Mouse (Mus musculus) frontal cortex, postnatal 14 days (tissue): ENCODE data around the gene Larp1.

ENCODE experiments used
- DNase-seq, 2 experiments: peaks; one replicate each; pipeline ENCODE4 v3.0.0; 2022; ENCODE audit warnings: low spot score in 2 of 2

Gene Larp1

DNA sequence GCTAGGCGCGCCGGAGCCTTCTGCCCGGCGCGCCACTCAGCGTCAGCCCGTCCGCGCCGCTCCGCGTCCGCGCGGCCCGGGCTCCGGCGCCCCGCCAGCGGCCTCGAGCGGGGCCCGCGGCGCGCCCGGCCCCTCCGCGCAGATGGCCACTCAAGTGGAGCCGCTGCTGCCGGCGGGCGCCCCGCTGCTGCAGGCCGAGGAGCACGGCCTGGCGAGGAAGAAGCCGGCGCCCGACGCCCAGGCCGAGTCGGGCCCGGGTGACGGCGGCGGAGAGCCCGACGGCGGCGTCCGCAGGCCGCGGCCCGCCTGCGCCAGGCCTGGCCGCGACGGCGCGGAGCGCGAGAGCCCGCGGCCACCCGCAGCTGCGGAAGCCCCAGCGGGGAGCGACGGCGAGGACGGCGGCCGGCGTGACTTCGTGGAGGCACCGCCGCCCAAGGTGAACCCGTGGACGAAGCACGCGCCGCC is at the start of gene Larp1:
Larp1 (plus strand) TSS at position 14 of the 465 bp plus-strand sequence.
- DNase-seq: no peak

DNA sequence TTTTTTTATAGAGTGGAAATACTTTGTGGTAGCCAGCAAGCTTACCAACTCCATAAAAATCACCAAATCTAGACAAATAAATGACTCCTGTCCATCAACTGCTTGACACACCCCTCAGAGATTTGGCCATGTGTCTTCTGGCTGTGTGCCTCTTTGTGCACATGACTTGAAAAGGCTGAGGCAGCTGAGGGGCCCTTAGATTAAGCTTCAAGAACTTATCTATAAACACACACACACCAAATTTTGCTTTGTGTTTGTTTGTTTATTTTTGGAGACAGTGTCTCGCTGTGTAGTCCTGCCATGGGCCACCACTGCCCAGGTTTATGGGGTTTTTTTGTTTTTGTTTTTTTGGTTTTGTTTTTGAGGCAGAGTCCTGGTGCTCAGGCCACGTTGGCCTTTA is 48.9 kb upstream of the Larp1 start:
- no peak for DNase-seq

DNA sequence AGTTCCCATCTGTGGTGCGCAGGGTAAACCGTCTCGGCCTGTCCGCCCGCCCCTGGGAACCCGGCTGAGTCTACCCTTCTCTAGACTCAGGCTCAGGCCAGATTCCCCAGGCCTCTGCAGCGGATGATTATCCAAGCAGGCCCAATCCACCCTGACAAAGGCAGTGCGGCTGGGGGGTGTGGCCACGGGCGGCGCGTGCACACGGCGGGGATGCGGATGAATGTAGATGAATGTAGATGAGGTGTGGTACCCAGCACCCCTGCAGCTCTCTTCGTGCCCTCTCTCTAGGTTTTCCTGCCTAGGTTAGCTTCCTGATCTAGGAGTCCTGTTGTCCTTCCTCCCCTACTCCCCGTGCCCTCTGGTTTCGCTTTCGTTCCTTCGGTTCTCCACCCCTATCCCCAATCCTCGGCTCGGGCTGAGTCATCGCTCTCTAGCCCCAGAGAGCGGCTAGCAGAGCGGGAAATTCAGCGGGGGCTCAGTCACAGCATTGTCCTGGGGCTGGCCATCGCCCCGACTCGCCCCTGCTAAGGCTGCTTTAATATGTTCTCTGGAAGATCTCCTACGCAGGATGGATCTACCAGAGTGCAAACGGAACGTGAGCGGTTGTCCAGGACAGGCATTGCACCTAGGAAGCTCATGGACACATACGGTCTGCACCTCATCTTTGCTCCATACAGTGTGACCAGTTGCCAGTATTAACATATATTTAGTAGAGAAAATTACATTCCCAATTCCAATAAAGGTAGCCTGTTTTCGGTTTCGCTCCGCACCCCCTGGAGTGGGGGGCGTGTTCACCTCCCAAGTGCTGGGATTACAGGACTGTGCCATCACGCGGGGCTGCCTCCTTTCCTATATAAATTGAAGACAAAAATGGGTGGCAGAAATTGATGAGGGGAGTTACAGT is 46.2 kb upstream of the Larp1 start:
- peak; percentile 61 to 75 for DNase-seq

DNA sequence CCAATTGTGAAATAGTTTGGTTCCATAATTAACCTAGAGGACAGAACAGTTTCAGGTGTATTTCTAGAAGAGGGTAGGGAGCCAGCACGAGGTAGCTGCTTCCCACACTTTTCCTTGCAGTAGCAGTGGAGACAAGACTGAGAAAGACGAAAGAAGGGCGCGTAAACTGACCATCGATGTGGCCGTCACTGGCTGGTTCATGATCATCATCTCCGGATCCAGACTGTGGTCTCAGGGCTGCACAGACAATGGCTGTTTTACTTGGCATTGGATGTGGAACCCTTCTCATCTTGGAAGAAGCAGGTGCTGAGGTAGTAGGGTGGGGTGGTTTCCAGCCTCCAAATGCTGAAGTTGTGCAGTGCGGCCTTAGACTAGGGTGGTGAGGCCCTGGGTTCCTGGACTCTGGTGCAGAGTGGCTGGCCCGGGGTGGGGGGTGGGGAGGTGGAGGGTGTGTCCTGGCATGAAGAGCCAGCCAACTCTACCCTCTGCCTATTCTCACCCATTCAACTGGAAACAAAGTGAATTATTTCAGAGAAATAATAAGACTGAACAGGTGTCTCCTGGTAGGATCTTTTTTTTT is 45.5 kb upstream of the Larp1 start:
- no peak for DNase-seq

DNA sequence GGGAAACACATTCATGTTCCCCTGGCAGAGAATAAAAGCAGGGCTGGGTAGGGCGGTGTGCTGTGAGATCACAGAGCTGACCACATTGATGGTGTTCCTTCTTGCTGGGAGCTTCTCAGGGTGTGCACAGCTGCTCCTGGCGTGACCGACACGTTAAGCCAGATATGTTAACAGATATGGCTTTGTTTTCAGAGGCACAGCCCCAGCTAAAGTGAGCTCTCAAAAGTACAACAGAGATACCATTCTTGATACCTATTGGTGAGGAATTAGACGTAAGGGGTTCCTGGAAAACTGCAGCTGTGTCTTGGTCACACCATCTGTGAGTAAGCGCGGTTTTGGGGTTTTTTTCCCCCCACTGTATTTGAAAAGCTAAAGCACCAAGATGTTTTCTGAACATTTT is 42.2 kb upstream of the Larp1 start:
- DNase-seq: no peak

DNA sequence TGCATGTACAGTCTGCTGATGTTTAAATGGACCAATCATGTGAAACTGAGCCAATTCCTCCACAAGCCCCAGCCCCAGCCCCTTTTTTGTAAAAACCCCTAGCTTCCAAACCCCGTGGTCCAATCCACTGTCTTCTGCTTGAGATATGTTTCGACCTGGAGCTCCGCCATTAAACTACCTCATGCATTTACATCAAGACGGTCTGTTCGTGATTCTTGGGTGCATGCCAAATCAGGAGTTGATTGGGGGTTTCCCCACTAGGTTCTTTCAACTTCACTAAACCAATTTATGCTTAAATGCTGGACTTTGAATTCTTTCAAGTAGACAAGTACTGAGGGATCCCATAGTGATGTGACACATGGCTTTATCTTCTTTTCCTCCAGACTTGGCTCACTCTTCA is 40.6 kb upstream of the Larp1 start:
- DNase-seq: no peak

DNA sequence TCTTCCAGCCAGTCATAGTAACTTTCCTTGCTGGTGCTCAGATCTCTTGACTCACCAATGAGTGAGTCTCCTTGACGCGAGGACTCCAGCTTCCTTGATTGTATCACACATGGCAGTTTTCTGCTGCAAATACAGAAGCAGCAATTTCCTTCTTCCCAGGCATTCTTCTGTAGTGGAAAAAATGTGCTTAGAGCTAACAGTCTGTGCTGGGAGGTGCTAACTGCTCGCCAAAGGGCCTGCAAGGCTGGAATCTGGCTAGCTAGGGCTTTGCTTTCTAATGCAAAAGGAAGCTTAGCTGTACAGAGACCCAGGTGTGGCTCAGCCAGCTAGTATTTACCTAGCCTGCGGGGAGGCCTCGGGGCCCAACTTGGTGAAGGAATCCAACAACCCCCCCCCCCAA is 38.3 kb upstream of the Larp1 start:
- DNase-seq: no peak

DNA sequence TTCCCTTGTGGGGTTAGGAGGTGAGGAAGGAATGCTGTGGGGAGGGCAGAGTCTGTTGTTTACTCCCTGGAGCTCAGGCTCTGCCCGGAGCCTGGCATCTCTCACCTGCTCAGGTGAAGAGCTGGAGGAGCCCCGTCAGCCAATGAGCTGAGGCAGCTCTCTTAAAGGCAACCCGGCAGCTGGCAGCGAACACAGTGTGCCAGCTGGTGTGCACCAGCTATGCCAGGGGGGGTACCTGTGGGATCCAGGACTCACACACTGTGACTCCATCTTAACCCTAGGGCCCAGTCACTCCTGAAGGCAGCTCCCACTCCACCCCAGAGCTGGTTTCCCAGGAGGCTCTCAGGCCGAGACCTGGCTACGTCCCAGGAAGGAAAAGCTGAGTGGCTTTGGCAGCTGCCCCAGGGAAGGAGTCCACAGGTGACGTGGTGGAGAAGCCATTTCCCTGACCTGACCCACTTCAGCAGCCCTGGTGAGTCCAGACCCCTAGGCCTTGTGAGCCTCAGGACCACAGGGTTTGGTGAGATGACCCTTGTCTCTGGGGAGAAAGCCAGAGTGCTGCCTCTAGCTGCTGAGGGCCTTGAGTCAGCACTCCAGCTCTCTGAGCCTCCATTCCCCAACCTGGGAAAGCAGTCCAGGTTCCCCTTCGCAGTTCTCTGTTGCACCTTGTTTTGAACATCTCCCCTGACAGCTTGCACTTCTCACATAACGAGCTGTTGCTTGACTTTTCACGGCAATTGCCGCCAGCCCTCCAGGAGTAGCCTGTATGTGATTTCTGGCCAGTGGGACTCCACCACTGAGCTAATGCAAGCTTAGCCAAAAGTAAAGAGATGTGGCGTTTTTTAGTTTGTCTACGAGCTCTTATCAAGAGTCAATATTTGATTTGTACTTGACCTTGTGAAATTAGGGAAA is 35.6 kb upstream of the Larp1 start:
- DNase-seq: no peak

DNA sequence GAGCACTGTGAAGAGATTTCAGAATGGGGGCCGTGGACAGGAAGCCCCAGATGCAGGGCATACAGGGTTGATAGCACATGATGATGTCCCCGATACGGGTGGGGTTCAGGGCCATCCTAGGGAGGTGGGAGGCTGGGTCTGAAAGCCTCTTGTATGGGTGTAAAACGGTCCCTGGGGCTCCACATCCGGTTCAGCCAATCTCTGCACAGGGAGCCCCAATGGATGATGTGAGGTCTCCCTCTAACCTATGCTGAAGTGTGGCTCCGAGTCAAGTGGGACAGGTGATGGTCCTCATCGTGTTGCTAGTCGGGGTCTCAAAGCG is 35.0 kb upstream of the Larp1 start:
- DNase-seq: no peak

DNA sequence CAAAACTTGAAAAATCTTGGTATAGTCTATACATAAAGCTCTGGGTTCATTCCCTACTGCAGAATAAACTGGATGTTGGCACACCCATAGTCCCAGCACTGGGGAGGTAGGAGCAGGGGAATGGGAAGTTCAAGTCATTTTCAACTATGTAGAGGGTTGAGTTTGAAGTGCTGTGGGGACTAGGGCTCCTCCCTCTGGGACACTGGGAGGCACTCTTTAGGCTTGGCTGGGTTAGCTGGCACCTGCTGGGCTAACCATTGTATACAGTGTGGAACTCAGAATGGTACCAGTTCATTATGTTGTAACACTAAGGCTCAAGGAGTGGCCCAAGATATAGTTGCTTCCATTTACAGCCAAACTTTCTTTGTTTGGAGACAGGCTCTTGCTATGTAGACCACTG is 33.0 kb upstream of the Larp1 start:
- DNase-seq: no peak

DNA sequence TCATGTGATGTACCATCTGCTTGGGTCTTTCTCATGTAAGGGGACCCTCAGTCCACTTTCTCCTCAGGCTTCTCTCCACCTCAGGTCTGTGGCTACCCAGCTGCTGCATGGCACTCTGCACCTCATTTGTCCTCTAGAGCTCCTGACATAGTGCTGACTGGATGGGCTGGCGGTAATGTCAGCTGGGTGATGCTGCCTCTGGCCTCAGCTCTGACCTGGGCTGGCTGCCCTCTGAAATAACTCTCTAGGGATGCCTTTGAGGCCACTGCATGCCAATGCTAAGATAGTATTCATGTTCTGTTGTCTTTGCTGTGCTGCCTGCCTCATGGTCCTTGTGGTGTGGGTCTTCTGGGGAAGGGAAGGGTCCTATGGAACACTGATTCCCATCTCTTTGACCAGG is 31.2 kb upstream of the Larp1 start:
- DNase-seq: no peak

DNA sequence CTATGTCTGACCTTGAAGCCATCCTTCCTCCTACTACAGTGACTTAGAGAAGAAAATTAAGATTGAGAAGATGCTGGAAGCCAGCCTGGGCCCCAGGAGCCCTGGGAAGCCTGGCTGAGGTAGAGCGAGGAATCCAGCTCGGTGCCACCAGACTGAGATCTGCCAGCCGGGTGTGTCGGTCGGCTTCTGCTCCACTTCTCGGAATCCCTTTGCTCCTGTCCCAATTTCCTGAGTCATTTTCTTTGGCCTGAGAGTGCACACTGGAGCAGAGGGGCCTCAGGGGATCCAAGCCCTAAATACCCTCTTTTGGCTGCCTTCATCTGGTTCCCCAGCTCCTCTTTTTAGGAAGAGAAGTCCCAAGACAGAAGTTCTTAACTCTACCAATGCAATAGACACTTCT is 29.2 kb upstream of the Larp1 start:
- no peak for DNase-seq

DNA sequence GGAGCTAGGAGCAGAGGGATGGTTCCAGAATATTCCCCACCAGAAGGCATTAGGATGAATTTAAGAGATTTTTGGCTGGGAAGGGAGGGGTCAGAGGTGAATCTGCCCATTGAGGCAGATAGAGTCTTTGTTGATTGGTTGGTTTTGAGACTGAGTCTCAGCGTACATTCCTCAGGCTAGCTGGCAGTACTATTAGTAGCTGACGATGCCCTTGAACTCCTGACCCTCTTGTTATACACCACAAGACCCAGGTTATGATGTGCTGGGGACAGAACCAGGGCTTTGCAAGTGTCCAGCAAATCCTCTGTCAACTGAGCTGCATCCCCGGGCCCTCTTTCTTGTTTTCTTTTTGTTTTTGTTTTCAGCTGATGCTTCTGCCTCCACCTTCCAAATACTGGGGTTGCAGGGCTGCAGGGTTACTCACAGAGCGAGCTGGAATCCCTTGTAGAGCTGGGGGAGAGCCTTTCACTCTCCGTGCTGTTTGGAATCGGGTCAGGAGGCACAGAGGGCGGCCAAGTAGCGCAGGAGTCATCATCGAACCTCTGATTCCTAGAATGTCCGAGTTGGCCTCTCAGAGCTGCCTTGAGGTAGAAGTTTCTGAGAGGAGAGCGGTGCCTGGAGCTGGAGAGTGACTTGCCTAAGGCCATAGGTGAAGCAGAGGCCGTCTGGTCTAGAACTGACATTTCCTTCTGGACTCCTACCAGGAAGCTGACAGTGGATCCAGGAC is 27.6 kb upstream of the Larp1 start:
- no peak for DNase-seq

DNA sequence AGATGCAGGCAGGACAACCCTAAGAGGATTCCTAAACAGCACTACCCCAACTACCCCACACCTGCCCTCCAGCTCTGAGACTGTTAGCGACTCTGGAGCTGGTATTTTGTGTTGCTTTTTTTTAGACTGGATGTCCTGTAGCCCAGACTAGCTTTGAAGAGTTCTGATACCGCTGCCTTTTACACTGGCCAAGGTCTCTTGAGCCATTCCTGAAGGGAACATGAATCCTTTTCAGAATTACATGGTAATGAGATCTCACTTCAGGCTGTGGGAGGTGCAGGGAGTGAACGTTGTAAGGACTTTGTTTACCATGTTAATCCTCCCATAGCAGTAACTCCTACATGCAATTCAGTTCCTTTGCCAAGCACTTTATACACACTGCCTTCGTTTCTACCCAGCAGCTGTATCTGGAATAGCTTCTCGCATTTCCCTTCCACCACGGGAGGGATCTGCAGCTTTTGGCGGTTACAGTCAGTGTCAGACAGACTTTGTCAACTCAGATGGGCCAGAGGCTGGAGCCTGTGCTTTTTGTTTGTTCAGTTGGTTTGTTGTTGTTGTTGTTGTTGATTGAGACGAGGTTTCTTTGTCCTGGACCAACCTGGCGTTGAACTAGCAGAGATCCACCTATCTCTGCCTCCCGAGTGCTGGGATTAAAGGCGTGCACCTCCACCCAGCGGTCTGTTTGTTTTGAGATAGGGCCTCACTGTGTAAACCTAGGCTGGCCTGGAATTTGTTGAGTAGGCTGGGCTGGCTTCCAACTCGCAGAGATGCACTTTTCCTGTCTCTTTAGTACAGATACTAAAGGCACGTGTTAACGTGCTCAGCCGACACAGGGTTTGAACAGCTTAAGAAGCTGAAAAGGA is 25.2 kb upstream of the Larp1 start:
- no peak for DNase-seq

DNA sequence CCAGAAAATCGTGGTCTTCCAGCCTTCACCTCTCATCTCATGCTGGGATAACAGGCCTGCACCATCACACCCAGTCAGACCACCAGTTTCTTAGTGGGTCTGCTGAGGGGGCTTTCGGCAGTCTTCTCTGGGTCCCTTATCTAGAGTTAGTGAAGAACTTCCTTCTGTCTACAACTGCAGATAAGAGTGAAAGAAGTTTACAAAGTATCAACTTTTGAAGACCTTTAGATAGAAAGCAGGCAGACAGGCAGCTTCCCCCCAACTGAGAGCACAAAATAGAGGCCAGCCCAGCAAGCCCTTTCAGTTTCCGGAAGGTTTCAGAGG is 24.6 kb upstream of the Larp1 start:
- no peak for DNase-seq

DNA sequence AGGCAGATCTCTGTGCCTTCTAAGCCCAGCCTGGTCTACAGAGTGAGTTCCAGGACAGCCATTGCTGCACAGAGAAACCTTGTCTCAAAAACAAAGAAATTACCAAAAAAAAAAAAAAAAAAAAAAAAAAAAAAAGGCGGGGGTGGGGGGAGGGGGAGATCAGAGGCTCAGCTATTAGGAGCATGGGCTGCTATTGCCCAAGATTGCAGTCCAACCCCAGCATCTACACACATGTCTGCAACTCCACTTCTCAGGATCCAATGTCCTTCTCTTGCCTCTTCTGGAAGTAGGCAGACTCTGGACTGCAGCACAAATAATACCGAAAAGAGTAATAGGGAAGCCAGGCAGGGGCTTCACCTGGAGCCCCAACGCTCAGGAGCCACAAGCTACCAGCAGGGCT is 23.4 kb upstream of the Larp1 start:
- DNase-seq: no peak

DNA sequence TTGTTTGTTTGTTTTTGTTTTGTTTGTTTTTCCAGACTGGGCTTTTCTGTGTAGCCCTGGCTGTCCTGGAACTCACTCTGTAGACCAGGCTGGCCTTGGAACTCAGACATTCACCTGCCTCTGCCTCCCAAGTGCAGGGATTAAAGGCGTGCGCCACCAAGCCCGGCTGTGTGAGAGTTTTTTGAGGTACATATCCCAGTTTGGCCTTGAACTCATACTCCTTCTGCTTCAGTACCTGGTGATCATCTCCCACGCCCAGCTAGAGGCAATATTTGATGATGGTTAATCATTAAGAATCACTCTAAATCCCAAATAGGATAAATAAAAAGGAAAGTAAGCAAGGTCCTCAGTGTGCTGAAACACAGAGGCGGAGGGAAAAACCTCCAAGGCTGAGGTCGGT is 22.8 kb upstream of the Larp1 start:
- no peak for DNase-seq

DNA sequence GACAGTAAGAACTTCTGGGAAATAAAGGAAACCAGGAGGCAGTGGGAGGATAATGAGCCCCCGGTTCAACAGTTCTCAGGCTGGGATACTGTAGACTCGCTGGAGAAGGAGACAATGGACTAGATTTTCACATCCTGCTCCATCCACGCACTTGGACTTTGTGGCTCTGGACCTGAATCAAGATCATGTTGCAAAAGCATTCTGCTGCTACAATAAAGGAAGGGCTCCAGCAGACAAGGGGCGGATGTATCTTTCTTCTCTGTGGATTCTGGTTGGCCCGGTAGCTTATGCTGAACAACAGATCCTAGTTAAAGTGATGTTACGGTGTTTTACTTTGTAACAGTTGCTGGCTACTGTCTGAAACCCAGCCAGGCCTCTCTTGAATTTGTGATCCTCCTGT is 22.4 kb upstream of the Larp1 start:
- no peak for DNase-seq

DNA sequence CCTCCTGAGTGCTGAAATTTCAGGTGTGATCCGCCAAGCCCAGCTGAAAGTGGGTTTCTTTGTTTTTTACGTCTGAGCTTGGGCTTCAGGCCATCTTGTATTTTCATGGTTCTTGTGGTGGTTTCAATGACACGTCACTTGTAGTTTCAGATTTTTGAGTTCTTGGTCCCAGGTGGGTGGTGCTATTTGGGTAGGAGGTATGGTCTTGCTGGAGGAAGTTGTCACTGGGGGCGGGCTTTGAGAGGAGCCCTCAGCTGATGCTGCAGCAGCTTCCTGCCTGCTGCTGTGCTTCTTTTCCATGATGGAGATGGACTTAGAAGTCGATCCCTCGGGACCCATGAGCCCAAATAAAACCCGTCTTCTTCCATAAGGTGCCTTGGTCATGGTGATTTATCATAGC is 22.0 kb upstream of the Larp1 start:
- DNase-seq: no peak

DNA sequence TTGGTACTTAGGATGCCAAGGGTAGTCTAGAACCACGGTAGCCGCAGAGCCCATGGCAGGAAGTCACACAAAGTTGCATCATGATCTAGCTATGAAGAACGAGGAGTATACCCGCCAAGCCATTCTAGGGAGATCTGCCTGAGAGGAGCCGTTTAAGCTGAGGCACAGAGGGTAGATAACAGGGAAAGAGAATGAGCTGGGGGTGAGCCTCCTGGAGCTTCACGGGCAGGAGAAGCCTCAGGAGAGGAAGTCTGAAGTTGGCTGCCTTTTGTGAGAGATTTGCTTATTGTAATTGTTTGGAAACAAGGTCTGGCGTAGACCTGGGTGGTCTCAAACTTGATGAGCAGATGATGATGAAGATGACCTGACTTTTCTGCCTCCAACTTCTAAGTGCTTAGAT is 10.7 kb upstream of the Larp1 start:
- DNase-seq: no peak

DNA sequence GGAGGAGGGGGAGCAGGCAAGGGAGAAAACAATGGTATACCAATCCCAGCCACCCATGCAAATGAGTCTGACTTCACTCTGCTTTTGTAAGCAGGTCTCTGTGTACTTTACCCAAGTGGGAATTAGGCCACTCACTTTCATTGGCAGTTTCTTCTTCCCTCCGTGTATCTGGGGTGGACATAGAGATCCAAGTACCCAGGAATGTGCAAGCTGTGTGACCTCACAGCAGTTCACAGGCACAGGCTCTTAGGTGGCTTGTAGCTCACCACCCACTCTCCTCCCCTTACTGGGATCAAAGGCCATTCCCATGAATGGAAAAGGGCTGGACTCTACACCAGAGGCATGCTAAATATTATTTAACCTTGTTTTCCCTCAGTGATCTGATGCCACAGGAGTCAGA is 10.0 kb upstream of the Larp1 start:
- DNase-seq: no peak
